Mouse (Mus musculus) T-helper 1 cell (primary cell): Measurements from ENCODE around the gene Macf1.

Source experiments
- in situ Hi-C: fragments of 300-600 bp; cut with MboI, MseI; formaldehyde crosslinking; loops from one replicate; pipeline ENCODE4 v1.15.1; 2025; ENCODE audit warnings: high pct_unique_total_duplicates

The Macf1 gene

GRCm38 (mm10) chr4:123601036-123601435, 83.1 kb downstream of the Macf1 start:
- in situ Hi-C loops, result loop anchor here (25.0 kb wide), 1 partner anchor 286 kb away; no protein-coding TSS in a partner anchor

- in situ Hi-C loops, result no loop called here
Observed at GRCm38 (mm10) chr4:123598519-123599228, 85.5 kb downstream of the Macf1 start.

- in situ Hi-C loops, result no loop called here
Observed at GRCm38 (mm10) chr4:123594381-123594806, 89.8 kb downstream of the Macf1 start.

- in situ Hi-C loops, result no loop called here
Observed at GRCm38 (mm10) chr4:123593664-123594063, 90.5 kb downstream of the Macf1 start.

- in situ Hi-C loops, result no loop called here
Observed at GRCm38 (mm10) chr4:123592046-123592445, 92.1 kb downstream of the Macf1 start.

GRCm38 (mm10) chr4:123591026-123591635, 93.0 kb downstream of the Macf1 start:
- in situ Hi-C loops, result no loop called here

- in situ Hi-C loops, result no loop called here
Observed at GRCm38 (mm10) chr4:123589496-123589895, 94.7 kb downstream of the Macf1 start.

- in situ Hi-C loops, result no loop called here
Observed at GRCm38 (mm10) chr4:123588353-123589301, 95.5 kb downstream of the Macf1 start.

- in situ Hi-C loops, result no loop called here
Observed at GRCm38 (mm10) chr4:123587616-123588015, 96.5 kb downstream of the Macf1 start.

- in situ Hi-C loops, result loop anchor here (5.0 kb wide), 1 partner anchor 47 kb away; no protein-coding TSS in a partner anchor
Observed at GRCm38 (mm10) chr4:123584720-123585093, 99.5 kb downstream of the Macf1 start.

- in situ Hi-C loops, result loop anchor here (5.0 kb wide), 1 partner anchor 47 kb away; no protein-coding TSS in a partner anchor
Observed at GRCm38 (mm10) chr4:123584084-123584719, 100.0 kb downstream of the Macf1 start.

GRCm38 (mm10) chr4:123577469-123578088, 106.6 kb downstream of the Macf1 start:
- in situ Hi-C loops, result no loop called here

- in situ Hi-C loops, result no loop called here
Observed at GRCm38 (mm10) chr4:123572434-123573336, 111.5 kb downstream of the Macf1 start.

GRCm38 (mm10) chr4:123571869-123572268, 112.3 kb downstream of the Macf1 start:
- in situ Hi-C loops, result no loop called here

GRCm38 (mm10) chr4:123565291-123565861, 118.8 kb downstream of the Macf1 start:
- in situ Hi-C loops, result no loop called here

- in situ Hi-C loops, result no loop called here
Observed at GRCm38 (mm10) chr4:123564051-123564791, 119.9 kb downstream of the Macf1 start.

GRCm38 (mm10) chr4:123562177-123562815, 121.9 kb downstream of the Macf1 start:
- in situ Hi-C loops, result no loop called here

GRCm38 (mm10) chr4:123560896-123561295, 123.3 kb downstream of the Macf1 start:
- in situ Hi-C loops, result no loop called here
